Mouse (Mus musculus) hindbrain, postnatal 0 days (tissue): ENCODE measurements around the gene Pttg1. TPM values are rescaled to one million over a fixed set of nuclear protein-coding genes. Genes with fewer than 3 reads are reported as not detected.

Experiments used
- ATAC-seq: fragments of 200-750 bp; cut with Nextera tagmentation; 2 replicates; pipeline ENCODE4 v1.8.0; 2017; ENCODE audit warnings: mild to moderate bottlenecking, moderate TSS enrichment, moderate library complexity
- DNase-seq: peaks from one replicate; pipeline ENCODE4 v3.0.0-alpha.2; 2015; ENCODE audit warnings: low spot score
- H3K27ac ChIP-seq: fragments of 300-500 bp; sonication (generic); 2 replicates; pipeline ENCODE4 v1.5.1; 2014; ENCODE audit warnings: mild to moderate bottlenecking
- H3K27me3 ChIP-seq: fragments of 300-500 bp; sonication (generic); 2 replicates; pipeline ENCODE4 v1.6.1; 2014; ENCODE audit warnings: low read length, mixed read lengths; ENCODE audit not compliant: insufficient read depth
- H3K36me3 ChIP-seq: fragments of 300-500 bp; sonication (generic); 2 replicates; pipeline ENCODE4 v1.6.1; 2014; ENCODE audit warnings: low read length, mixed read lengths; ENCODE audit not compliant: insufficient read depth
- H3K4me1 ChIP-seq: fragments of 300-500 bp; sonication (generic); 2 replicates; pipeline ENCODE4 v1.6.1; 2014; ENCODE audit warnings: antibody characterized with exemption, low read length, mixed read lengths; ENCODE audit not compliant: insufficient read depth
- H3K4me2 ChIP-seq: fragments of 300-500 bp; sonication (generic); 2 replicates; pipeline ENCODE4 v1.6.1; 2014; ENCODE audit warnings: low read depth, mild to moderate bottlenecking, low read length, moderate library complexity, mixed read lengths
- H3K4me3 ChIP-seq: fragments of 300-500 bp; sonication (generic); 2 replicates; pipeline ENCODE4 v1.5.1; 2014; ENCODE audit warnings: low read length
- H3K9ac ChIP-seq: fragments of 300-500 bp; sonication (generic); replicated peaks from 2 replicates; pipeline ENCODE4 v1.6.1; 2014; ENCODE audit warnings: mild to moderate bottlenecking, low read length, moderate library complexity, mixed read lengths
- H3K9me3 ChIP-seq: fragments of 300-500 bp; sonication (generic); 2 replicates; pipeline ENCODE4 v1.6.1; 2016; ENCODE audit warnings: low read length, mixed read lengths
- CTCF ChIP-seq: IDR thresholded peaks from 2 replicates; pipeline ENCODE4 v1.5.1; 2016; ENCODE audit warnings: antibody characterized with exemption, control low read depth, low read depth
- WGBS: fragments of 180-500 bp; shearing (Covaris S2); extraction: QIAGEN DNeasy Blood & Tissue Kit; methylation state at CpG from one replicate; pipeline ENCODE4 v1.1.7; 2014; 5-methylcytosine and 5-hydroxymethylcytosine counted together
- polyA plus RNA-seq: library from polyadenylated mRNA; unstranded; fragments of >200 nt; fragmentation: Nextera tagmentation; extraction: Ambion mirVana; gene quantifications from 2 replicates; pipeline ENCODE4 v1.2.1, GENCODE M21; 2015
- total RNA-seq: library from RNA; depleted of rRNA; stranded (reverse); fragments of >200 nt; gene quantifications from 2 replicates; pipeline ENCODE4 v1.2.3, GENCODE M21; 2014

The Pttg1 gene
- total and polyA plus RNA-seq, 2 experiments from 2014 or later = 23.6 to 80.5 TPM

- peak within 1 kb of the TSS; percentile 85 for H3K4me3 ChIP-seq
- DNase-seq = peak; percentile 93
- peak; percentile 93 for ATAC-seq
- WGBS = 7% methylated on average over 38 of the region's 38 CpGs
- H3K27ac ChIP-seq = peak within 1 kb of the TSS; percentile 77
- H3K9me3 ChIP-seq = no peaks in the 10 kb centered on the region
- TF ChIP-seq CTCF = peak; percentile 17; the same call in 1 of the 2 replicates
- H3K27me3 ChIP-seq = no peaks in the 10 kb centered on the region
- H3K4me1 ChIP-seq = peaks cover 7% of the 10 kb centered on the region; the same call in 1 of the 2 replicates
- peak within 1 kb of the TSS; percentile 76 for H3K9ac ChIP-seq
- H3K36me3 ChIP-seq = peaks cover 8% of the 10 kb centered on the region; the same call in 1 of the 2 replicates
- peak within 1 kb of the TSS; percentile 85 for H3K4me2 ChIP-seq
Measured at GRCm38 (mm10) chr11:43433254-43434023, 7.4 kb upstream of the Pttg1 start, which contains the start of gene Slu7. Gene Slu7 (plus strand): TSS chr11:43433744.

GRCm38 (mm10) chr11:43426414-43426884, 398 bp upstream of the Pttg1 start:
- WGBS = 17% methylated on average over 7 of the region's 7 CpGs
- Histone ChIP-seq H3K4me3 (peak overlapping the region; percentile 61), H3K4me2 (peak overlapping the region; percentile 69), H3K4me1 (0 out of 2 replicates have a peak, but pooled peaks cover 4% of the 10 kb centered on the region), H3K27ac (peak overlapping the region; percentile 66; the same call in 1 of the 2 replicates), H3K36me3 (no peaks in the 10 kb centered on the region), H3K27me3 (no peaks in the 10 kb centered on the region), H3K9ac (peak overlapping the region; percentile 55; the same call in 1 of the 2 replicates), H3K9me3 (no peaks in the 10 kb centered on the region)
- ATAC-seq = peak; percentile 79
- no peak for TF ChIP-seq CTCF
- no peak for DNase-seq

- Histone ChIP-seq H3K9me3 (no peaks in the 10 kb centered on the region), H3K27ac (no peak overlapping the region), H3K4me2 (peak overlapping the region; percentile 69), H3K9ac (peak overlapping the region; percentile 55; the same call in 1 of the 2 replicates), H3K36me3 (no peaks in the 10 kb centered on the region), H3K4me3 (peak overlapping the region; percentile 61), H3K27me3 (no peaks in the 10 kb centered on the region), H3K4me1 (0 out of 2 replicates have a peak, but pooled peaks cover 4% of the 10 kb centered on the region)
- WGBS = 92% methylated on average over 9 of the region's 9 CpGs
- no peak for TF ChIP-seq CTCF
- DNase-seq (no peak), ATAC-seq (0 out of 2 replicates have a peak, but pooled peaks have one; percentile 35)
Measured at GRCm38 (mm10) chr11:43425166-43425709, 813 bp downstream of the Pttg1 start.

GRCm38 (mm10) chr11:43424386-43424785, 1.7 kb downstream of the Pttg1 start:
- Histone ChIP-seq H3K4me2 (no peak overlapping the region), H3K4me3 (no peak overlapping the region), H3K4me1 (0 out of 2 replicates have a peak, but pooled peaks cover 4% of the 10 kb centered on the region), H3K9me3 (no peaks in the 10 kb centered on the region), H3K27me3 (no peaks in the 10 kb centered on the region), H3K27ac (no peak overlapping the region), H3K36me3 (no peaks in the 10 kb centered on the region), H3K9ac (no peak overlapping the region)
- DNase-seq = peak; percentile 34
- no peak for ATAC-seq
- peak; percentile 70 for TF ChIP-seq CTCF
- WGBS = 74% methylated on average over 5 of the region's 5 CpGs

GRCm38 (mm10) chr11:43417201-43417600, 8.8 kb downstream of the Pttg1 start:
- no peak for TF ChIP-seq CTCF
- no peak overlapping the region for H3K4me2 ChIP-seq
- H3K9ac ChIP-seq = no peak overlapping the region
- no peak overlapping the region for H3K27ac ChIP-seq
- no peaks in the 10 kb centered on the region for H3K9me3 ChIP-seq
- WGBS = 28% methylated on average over 7 of the region's 7 CpGs
- peak; percentile 72 for ATAC-seq
- H3K4me3 ChIP-seq = no peak overlapping the region
- no peaks in the 10 kb centered on the region for H3K4me1 ChIP-seq
- no peaks in the 10 kb centered on the region for H3K27me3 ChIP-seq
- no peak for DNase-seq
- H3K36me3 ChIP-seq = no peaks in the 10 kb centered on the region

GRCm38 (mm10) chr11:43412771-43413451, 13.1 kb downstream of the Pttg1 start:
- Histone ChIP-seq H3K27me3 (no peaks in the 10 kb centered on the region), H3K36me3 (no peaks in the 10 kb centered on the region), H3K4me1 (no peaks in the 10 kb centered on the region), H3K9ac (no peak overlapping the region), H3K4me2 (no peak overlapping the region), H3K4me3 (no peak overlapping the region), H3K9me3 (no peaks in the 10 kb centered on the region), H3K27ac (no peak overlapping the region)
- 24% methylated on average over 14 of the region's 14 CpGs for WGBS
- peak; percentile 59 for ATAC-seq
- peak; percentile 93 for TF ChIP-seq CTCF
- DNase-seq = peak; percentile 88
